Mouse (Mus musculus) embryonic fibroblast, embryonic 13.5 days (primary cell): ENCODE data around the gene Ndufs8.

Source experiments
- CTCF ChIP-seq: IDR thresholded peaks from 2 replicates; pipeline ENCODE4 v1.5.1; 2011; ENCODE audit warnings: mild to moderate bottlenecking, control low read depth, low read length, moderate library complexity, borderline replicate concordance; ENCODE audit not compliant: insufficient read depth
- POLR2A ChIP-seq: IDR thresholded peaks from 2 replicates; pipeline ENCODE4 v1.6.1; 2011; ENCODE audit warnings: low read depth, mild to moderate bottlenecking, control low read depth, low read length, moderate library complexity

GRCm38 (mm10) chr19:3868290-3868689 is 44.3 kb downstream of the Ndufs8 start:
- no peak for TF ChIP-seq POLR2A
- TF ChIP-seq CTCF: no peak
